Mouse (Mus musculus): Measurements from ENCODE around the gene Ift74. TPM values are rescaled to one million over a fixed set of nuclear protein-coding genes. Genes with fewer than 3 reads are reported as not detected.
"Not testable (repeated sequence)": the region's sequence is repeated elsewhere in the genome, so short reads cannot be mapped to it uniquely, and the experiment has no call there.

Ift74 gene
- total RNA-seq, 2 experiments from 2014 or later, result 0.38 to 2.8 TPM

DNA sequence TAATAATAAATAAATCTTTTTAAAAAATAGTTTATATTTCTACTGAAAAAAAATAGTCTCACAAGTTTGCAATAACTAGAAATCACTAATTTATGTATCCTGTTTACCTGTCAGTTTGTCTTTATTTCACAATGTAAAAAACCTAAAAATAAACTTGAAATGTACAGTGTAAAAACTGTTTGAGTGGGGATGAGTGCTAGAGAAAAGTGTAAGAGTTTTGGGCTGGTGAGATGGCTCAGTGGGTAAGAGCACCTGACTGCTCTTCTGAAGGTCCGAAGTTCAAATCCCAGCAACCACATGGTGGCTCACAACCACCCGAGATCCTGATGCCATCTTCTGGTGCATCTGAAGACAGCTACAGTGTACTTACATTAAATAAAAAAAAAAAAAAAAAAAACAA is 75.5 kb downstream of the Ift74 start:
- ATAC-seq (replicated peaks; ENCODE audit: low FRiP score, poor library complexity, severe bottlenecking), result not testable (repeated sequence)

DNA sequence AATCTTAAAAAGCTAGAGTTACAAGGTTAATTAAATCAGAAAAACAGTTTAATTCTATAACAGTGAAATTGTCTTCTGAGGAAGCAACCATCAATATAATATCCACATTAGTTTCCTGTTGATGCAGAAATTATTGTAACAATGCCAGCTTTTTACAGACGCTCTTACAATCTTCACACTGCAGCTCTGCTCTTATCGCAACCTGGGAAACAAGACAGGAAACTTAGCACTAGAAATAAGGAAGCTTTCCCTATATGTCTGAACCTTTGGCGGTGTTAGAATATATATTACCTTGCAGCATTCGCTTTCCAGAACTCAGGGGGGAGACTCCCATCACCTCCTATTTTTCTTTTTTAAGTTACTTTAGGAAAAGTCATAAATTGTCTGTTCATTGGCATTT is 76.8 kb downstream of the Ift74 start:
- peak; percentile 65 for ATAC-seq (replicated peaks; ENCODE audit: low FRiP score, poor library complexity, severe bottlenecking)

DNA sequence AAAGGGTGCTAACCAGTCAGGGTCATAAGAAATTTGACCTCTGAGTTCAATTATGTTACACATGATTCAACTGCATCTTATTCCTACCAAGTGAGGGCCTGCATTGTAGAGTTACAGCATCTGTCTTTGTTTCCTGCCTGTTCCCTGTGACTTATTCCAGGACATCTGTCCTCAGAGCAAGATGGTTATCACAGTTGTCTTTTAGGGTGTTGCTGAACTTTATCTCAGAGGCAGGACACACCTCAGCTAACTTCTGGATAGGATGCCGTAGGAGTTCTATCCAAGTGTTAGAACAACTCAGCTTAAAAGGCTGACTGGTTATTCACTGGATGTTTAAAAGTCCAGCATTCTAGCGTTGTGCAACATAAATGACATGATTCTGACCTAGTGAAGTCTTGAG is 77.9 kb downstream of the Ift74 start:
- peak; percentile 61 for ATAC-seq (replicated peaks; ENCODE audit: low FRiP score, poor library complexity, severe bottlenecking)

DNA sequence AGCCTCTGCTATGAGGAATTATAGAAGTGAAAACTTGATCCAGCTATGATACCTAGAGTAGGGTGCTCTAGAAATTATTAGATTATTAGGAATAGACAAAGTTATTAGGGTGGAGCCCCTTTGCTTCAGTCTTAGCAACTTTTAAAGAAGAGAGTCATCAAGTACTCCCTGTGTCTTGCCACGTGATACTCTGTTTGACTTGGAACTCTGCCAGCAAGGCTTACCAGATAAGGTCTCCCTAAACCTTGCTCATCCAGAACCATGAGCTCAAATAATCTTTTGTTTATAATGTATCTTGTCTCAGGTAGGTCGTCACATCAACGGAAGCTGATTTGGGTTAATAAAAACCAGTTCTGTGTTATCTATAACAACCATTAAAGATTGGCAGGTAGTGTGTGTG is 82.1 kb downstream of the Ift74 start:
- ATAC-seq (replicated peaks; ENCODE audit: low FRiP score, poor library complexity, severe bottlenecking), result no peak

DNA sequence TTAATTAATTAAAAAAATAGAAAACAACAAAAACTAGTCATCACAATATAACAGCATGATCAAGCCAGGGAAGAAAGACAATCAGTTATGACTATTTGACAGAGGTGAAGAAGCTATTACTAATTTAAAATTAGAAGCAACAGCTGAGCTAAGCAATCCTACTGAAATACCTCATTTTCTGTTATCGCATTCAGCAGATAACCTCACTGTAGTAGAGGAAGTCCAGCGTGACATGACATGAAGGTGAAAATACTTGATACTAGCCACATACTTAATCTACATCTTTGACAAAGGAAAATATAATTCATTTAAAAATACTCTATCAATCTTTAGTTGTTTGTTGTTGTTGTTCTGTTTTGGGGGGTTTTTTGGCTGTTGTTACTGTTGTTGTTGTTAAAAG is 96.7 kb downstream of the Ift74 start:
- no peak for ATAC-seq (replicated peaks; ENCODE audit: low FRiP score, poor library complexity, severe bottlenecking)

DNA sequence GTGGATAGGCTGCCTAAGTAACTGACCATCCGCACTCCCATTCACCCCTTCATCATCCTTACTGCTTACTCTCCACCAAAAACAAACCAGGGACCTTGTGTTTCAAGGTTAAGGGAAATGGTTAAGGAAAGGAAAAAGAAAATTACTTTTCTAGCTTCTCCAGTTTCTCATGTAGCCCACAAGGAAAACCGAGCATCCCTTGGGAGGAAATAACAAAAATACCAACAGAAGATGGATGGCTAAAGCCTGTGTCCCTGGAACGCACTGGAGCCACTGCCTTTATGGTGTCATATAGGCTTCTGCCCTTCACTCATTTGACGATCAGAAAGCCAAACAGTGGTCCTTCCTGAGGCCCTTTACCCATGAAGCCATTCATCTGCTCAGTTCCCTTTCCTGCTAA is 97.1 kb downstream of the Ift74 start:
- no peak for ATAC-seq (replicated peaks; ENCODE audit: low FRiP score, poor library complexity, severe bottlenecking)

DNA sequence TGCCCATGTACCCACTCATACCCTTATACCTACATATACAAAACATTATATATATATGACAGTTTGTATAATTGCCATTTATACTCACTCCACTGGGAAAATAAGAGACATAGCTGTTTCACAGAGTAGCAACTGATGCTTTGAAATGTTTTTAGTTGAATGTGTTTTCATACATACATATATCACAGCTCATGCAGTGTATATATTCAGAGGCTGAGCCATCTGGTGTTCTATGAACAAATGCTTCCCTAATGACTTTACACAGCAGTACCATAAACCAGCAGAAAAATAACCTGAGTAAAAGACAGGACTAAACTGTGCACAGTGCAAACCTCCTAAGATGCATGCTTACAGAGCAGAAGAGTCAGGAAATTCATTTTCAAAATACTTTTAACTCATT is 99.5 kb downstream of the Ift74 start:
- no peak for ATAC-seq (replicated peaks; ENCODE audit: low FRiP score, poor library complexity, severe bottlenecking)

DNA sequence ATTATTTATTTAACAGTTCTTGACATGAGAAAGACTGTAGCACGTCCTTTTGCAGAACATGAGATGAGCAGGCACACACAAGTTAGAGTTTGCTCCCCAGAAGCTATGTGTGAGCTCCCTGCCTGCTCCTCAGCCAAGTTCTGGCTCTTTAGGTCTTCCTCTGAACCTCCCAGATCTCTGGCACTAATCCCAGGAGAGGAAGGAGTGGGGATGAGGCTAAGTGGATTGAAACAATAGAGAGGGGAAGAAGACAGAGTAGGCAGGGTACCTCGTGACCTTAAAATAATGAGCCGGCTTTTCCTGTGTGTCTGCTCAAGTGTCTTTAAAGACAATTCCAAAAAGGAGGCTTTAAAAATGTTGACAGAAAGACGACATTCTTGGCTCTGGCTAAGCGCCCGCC is 100.9 kb downstream of the Ift74 start:
- ATAC-seq (replicated peaks; ENCODE audit: low FRiP score, poor library complexity, severe bottlenecking), result no peak

DNA sequence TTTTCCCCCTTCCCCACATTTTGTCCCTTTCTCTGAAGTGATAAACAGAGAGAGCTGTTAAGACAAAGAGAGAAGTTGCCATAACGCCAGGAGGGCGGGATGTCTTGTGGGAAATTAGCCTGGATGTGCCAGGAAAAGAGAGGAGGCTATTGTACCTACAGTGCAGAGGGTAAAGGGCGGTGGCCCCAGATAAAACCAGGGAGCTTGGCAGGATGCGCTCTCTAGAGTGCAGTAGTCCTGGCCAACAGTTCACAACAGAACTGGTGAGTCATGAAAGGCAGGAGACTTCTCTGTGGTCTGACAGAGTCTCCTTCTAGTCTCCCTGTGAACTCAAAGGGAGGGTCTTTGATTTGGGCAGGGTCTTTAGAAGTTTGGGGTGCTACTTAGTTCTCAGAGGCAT is 111.5 kb downstream of the Ift74 start:
- no peak for ATAC-seq (replicated peaks; ENCODE audit: low FRiP score, poor library complexity, severe bottlenecking)

DNA sequence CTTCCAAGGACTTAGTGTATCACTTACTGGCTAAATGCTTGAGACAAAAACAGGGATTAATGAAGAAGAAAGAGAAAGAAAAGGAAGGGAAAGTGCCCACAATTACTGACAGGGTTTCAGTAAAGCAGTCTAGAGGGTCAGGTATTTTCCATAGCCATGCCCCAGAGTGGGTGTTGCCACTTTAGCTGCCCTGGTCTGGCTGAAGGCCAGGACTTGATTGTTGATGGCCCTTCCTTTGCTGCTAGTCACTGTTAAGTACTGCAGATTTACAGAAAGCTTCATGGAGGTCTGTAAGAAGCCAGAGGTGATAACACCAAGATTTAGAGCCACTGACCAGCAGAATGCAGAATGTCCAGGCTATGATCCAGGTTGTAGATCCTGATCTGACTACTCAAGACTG is 118.4 kb downstream of the Ift74 start:
- ATAC-seq (replicated peaks; ENCODE audit: low FRiP score, poor library complexity, severe bottlenecking), result no peak

DNA sequence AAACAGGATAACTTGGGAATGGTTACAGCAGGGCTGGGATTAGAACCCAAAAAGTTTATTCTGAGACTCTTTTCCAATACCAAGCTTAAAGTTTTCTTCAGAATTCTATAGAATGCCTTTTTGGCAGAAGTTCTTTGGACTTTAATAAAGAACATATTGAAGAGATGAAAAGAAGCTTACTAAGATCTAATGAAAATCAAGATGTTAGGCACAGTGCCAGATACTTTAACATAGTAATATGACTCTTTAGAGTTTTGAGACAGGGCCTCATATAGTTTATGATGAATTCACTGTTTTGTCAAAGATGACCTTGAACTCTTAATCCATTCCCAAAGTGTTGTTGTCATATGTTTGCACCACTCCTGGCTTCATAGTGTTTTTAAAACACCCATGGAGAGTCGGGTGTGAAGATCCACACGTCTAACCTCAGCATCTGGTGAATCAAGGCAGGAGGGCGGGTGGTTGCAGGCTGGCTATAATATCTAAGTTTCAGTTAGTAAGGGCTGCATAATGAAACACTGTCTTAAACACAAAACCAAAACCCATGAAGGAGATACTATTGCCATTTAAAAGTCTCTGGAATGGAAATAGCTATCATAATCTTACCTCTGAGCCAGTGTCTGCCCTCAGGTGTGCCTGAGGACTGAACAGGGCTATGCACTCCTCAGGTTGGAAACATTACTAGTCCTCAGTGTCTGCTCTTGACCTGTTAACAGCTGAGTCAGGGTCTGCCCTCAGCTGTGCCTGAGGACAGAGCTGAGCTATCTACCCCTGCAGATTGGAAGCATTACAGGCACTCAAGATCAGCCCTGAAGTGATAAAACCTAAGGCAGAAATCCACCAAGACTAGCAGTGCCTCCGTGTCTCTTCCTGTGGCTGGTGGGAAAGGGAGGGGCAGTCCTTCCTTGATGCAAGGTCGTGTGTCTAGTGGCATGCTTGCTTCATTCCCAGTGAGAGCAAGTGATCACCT is 123.3 kb downstream of the Ift74 start:
- ATAC-seq (replicated peaks; ENCODE audit: low FRiP score, poor library complexity, severe bottlenecking), result no peak

DNA sequence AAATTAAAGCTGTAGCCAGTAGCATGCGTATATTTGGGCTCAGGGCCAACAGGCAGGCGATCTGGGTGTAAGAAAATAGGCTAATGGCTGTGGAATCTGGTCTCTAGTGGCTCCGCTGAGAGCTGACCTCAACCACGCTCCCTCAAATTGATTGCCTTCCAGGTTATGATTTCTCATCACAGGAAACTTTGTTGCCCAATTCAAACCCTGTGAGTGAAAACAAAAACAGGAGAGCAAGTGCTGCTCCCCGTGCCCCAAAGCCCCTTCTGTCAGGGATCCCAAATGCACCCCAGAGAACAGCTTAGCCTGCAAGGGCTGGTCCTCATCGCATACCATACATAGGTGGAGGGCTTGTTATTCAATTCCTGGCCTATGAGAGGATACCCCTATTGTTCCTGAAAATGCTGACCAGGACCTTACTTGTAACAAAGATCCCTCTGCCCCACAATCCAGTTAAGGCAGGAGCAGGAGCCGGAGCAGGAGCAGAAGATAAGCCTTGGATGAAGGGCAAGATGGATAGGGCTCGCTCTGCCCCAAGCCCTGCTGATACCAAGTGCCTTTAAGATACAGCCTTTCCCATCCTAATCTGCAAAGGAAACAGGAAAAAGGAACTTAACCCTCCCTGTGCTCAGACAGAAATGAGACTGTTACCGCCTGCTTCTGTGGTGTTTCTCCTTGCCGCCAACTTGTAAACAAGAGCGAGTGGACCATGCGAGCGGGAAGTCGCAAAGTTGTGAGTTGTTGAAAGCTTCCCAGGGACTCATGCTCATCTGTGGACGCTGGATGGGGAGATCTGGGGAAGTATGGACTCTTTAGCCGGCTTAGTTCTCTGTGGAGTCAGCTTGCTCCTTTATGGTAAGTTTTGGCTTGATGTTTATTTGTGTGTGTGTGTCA is 124.8 kb downstream of the Ift74 start, which contains the start of gene Tek:
Tek (plus strand) TSS at position 452 of the 894 bp plus-strand sequence.
- no peak for ATAC-seq (replicated peaks; ENCODE audit: low FRiP score, poor library complexity, severe bottlenecking)

DNA sequence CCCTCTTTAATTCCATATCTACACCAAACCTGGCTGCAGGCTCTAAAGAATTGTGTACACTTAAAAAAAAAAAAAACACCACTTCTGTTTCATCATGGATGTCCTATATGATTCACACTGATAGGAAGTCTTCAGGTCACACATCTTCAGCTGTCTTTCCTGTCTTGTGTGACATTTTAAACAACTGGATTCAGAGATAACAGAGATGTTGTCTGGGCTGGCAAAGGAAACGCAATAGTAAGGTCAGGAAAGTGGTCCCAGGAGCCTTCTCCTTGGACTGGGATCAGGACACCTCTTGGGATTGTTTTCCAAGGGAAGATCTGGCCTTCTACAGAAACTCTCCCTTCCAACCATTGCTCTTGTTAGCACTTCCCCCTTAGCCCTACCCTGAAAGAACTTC is 127.5 kb downstream of the Ift74 start:
- ATAC-seq (replicated peaks; ENCODE audit: low FRiP score, poor library complexity, severe bottlenecking), result no peak

Other genes with a start within 250 kb of the Ift74 start
- gene Gm10306, start 57.9 kb upstream of the Ift74 start, total RNA-seq (2015; ENCODE audit: low replicate concordance), result not detected in 2 replicates
- not detected in 2 replicates for gene Gm10306, start 57.9 kb upstream of the Ift74 start, total RNA-seq (2017; ENCODE audit: low replicate concordance)
- 5.8 and 6.3 TPM in 2 replicates for gene Caap1, start 57.7 kb upstream of the Ift74 start, total RNA-seq (2015; ENCODE audit: low replicate concordance)
- gene Caap1, start 57.7 kb upstream of the Ift74 start, total RNA-seq (2017; ENCODE audit: low replicate concordance), result 6.4 and 8.9 TPM in 2 replicates
- gene Plaa, start 11.2 kb upstream of the Ift74 start, total RNA-seq (2015; ENCODE audit: low replicate concordance), result 14.4 and 19.0 TPM in 2 replicates
- 26.2 and 28.3 TPM in 2 replicates for gene Plaa, start 11.2 kb upstream of the Ift74 start, total RNA-seq (2017; ENCODE audit: low replicate concordance)
- gene Lrrc19, start 35.7 kb downstream of the Ift74 start, total RNA-seq (2015; ENCODE audit: low replicate concordance), result not detected in 2 replicates
- not detected in 2 replicates for gene Lrrc19, start 35.7 kb downstream of the Ift74 start, total RNA-seq (2017; ENCODE audit: low replicate concordance)
- 0.96 TPM in 1 of 2 replicates, not detected in the other for gene Tek, start 124.8 kb downstream of the Ift74 start, total RNA-seq (2015; ENCODE audit: low replicate concordance)
- gene Tek, start 124.8 kb downstream of the Ift74 start, total RNA-seq (2017; ENCODE audit: low replicate concordance), result not detected in 2 replicates

Data from erythroblast, adult 5-6 weeks (primary cell).